19 mouse cellular contexts compared by ENCODE assay signal in genomic region chr12:14063276-14063675, GRCm38 (mm10).
DNase-seq lines count a peak whose midpoint lies in the region; TF ChIP-seq lines count a peak whose summit lies in the region.
"Had no signal": no experiment of that assay in that cellular context is flagged by ENCODE, and none has a peak within 500 bp of the region (broad histone marks: within the 10 kb centered on the region; RNA-seq: fewer than 3 reads in every experiment).

No protein-coding gene starts in this region.

- H3K4me3 ChIP-seq in MEL (ENCODE audit: control insufficient read depth in 1 of 2, insufficient read depth in 1 of 2, low read depth in 2 of 2, low read length in 2 of 2): no peak overlapping the region

- DNase-seq in MEL (ENCODE audit: low read depth, low spot score): peak; percentile 71
- peak; percentile 1 for DNase-seq in MEL-GATA-1-ER (ENCODE audit: extremely low read depth, low read depth)
- no peak for DNase-seq in kidney, adult 9 months
- DNase-seq in kidney, postnatal 4 days: no peak
- DNase-seq: adrenal gland, adult 2 months; adrenal gland, adult 8-10 months; adrenal gland, postnatal 10 days; adrenal gland, postnatal 14 days; adrenal gland, postnatal 25 days; adrenal gland, postnatal 36 days; B cell, adult 2 months; cerebellum, adult 11 months; cerebellum, adult 11-12 months; cerebellum, adult 18-20 months; cerebellum, adult 2 months; cerebellum, adult 8-10 months had no signal

- H3K4me1 ChIP-seq in MEL (ENCODE audit: control insufficient read depth in 1 of 2, insufficient read depth in 2 of 2, low read length in 2 of 2): no peaks in the 10 kb centered on the region; a peak in 1 of 4 replicates

- no peak for TF ChIP-seq POLR2A in MEL (IDR thresholded peaks at IDR 0.05; ENCODE audit: control insufficient read depth in 1 of 2, insufficient read depth in 1 of 2, low read depth in 1 of 2, low read length in 2 of 2, poor library complexity in 1 of 2)

- H3K27me3 ChIP-seq in MEL (ENCODE audit: control insufficient read depth in 1 of 2, insufficient read depth in 2 of 2, low read length in 2 of 2): no peaks in the 10 kb centered on the region
- H3K27me3 ChIP-seq: CH12.LX, Patski had no signal

- no peak for TF ChIP-seq RAD21 in MEL (IDR thresholded peaks at IDR 0.05; ENCODE audit: low read depth, low read length)

- H3K79me2 ChIP-seq in MEL (ENCODE audit: control insufficient read depth, insufficient read depth, low read length, poor library complexity): no peaks in the 10 kb centered on the region

- H3K9me3 ChIP-seq in MEL (replicated peaks; ENCODE audit: insufficient read depth, low read length): no peaks in the 10 kb centered on the region

- TF ChIP-seq CTCF in MEL (IDR thresholded peaks at IDR 0.05 in 2 of 3, conservative IDR thresholded peaks at IDR 0.05 in 1 of 3; ENCODE audit: control insufficient read depth in 1 of 3, insufficient read depth in 1 of 3, low read depth in 2 of 3, low read length in 3 of 3, poor library complexity in 1 of 3, severe bottlenecking in 1 of 3): no peak

- TF ChIP-seq EP300 in MEL (IDR thresholded peaks at IDR 0.05; ENCODE audit: low read depth in 1 of 2, low read length in 2 of 2): peak; percentile 74 to 76

- H3K27ac ChIP-seq in MEL (ENCODE audit: control insufficient read depth, low read depth, low read length): no peak overlapping the region

- H3K9ac ChIP-seq in MEL (ENCODE audit: control insufficient read depth, low read depth, low read length, poor library complexity, severe bottlenecking): no peak overlapping the region

- peaks cover 0 to 8% of the 10 kb centered on the region in 2 experiments; a peak in 2 of 4 replicates for H3K36me3 ChIP-seq in MEL (ENCODE audit: control insufficient read depth in 1 of 2, insufficient read depth in 2 of 2, low read length in 2 of 2)
- H3K36me3 ChIP-seq: G1E had no signal

TF ChIP-seq in MEL, 35 proteins besides CTCF, POLR2A, EP300 and RAD21:
- peak; percentile 71 for TF ChIP-seq GATA1 (IDR thresholded peaks at IDR 0.05; ENCODE audit: low read depth, low read length)
- no peak for TF ChIP-seq GABPA (IDR thresholded peaks at IDR 0.05; ENCODE audit: low read depth, low read length)
- no peak for TF ChIP-seq TBP (IDR thresholded peaks at IDR 0.05; ENCODE audit: low read depth, low read length)
- no peak for TF ChIP-seq SIN3A (IDR thresholded peaks at IDR 0.05; ENCODE audit: low read length)
- no peak for TF ChIP-seq MEF2A (IDR thresholded peaks at IDR 0.05; ENCODE audit: extremely low read depth, insufficient replicate concordance, low read depth, low read length, poor library complexity, severe bottlenecking)
- TF ChIP-seq NRF1 (IDR thresholded peaks at IDR 0.05; ENCODE audit: insufficient read depth, low read depth, low read length, poor library complexity, severe bottlenecking): no peak
- no peak for TF ChIP-seq SMC3 (IDR thresholded peaks at IDR 0.05; ENCODE audit: low read depth, low read length)
- TF ChIP-seq ETS1 (IDR thresholded peaks at IDR 0.05; ENCODE audit: low read depth, low read length): peak; percentile 21; the same call in 1 of the 2 replicates
- no peak for TF ChIP-seq ZNF384 (IDR thresholded peaks at IDR 0.05; ENCODE audit: low read depth, low read length)
- TF ChIP-seq MYC (IDR thresholded peaks at IDR 0.05; ENCODE audit: low read depth, low read length): no peak
- TF ChIP-seq USF1 (IDR thresholded peaks at IDR 0.05; ENCODE audit: low read depth, low read length): no peak
- no peak for TF ChIP-seq MXI1 (IDR thresholded peaks at IDR 0.05; ENCODE audit: low read depth, low read length)
- 0 out of 2 replicates have a peak, but pooled peaks have one; percentile 40 for TF ChIP-seq RCOR1 (IDR thresholded peaks at IDR 0.05; ENCODE audit: low read depth, low read length)
- peak; percentile 23; the same call in 1 of the 2 replicates for TF ChIP-seq TCF12 (IDR thresholded peaks at IDR 0.05; ENCODE audit: low read depth, low read length)
- TF ChIP-seq ZC3H11A (IDR thresholded peaks at IDR 0.05; ENCODE audit: low read depth, low read length): no peak
- peak; percentile 21 for TF ChIP-seq TAL1 (IDR thresholded peaks at IDR 0.05; ENCODE audit: low read length)
- no peak for TF ChIP-seq ELF1 (IDR thresholded peaks at IDR 0.05; ENCODE audit: low read depth, low read length)
- no peak for TF ChIP-seq MAFK (IDR thresholded peaks at IDR 0.05; ENCODE audit: borderline replicate concordance, low read depth, low read length)
- TF ChIP-seq HCFC1 (IDR thresholded peaks at IDR 0.05; ENCODE audit: low read depth, low read length): no peak
- TF ChIP-seq UBTF (IDR thresholded peaks at IDR 0.05; ENCODE audit: borderline replicate concordance, insufficient read depth, low read depth, low read length): no peak
- no peak for TF ChIP-seq POLR2AphosphoS2 (IDR thresholded peaks at IDR 0.05; ENCODE audit: low read length)
- no peak for TF ChIP-seq NELFE (IDR thresholded peaks at IDR 0.05; ENCODE audit: low read depth, low read length)
- no peak for TF ChIP-seq MAX (IDR thresholded peaks at IDR 0.05; ENCODE audit: low read length)
- no peak for TF ChIP-seq MYB (IDR thresholded peaks at IDR 0.05; ENCODE audit: low read depth, low read length)
- TF ChIP-seq BHLHE40 (IDR thresholded peaks at IDR 0.05; ENCODE audit: borderline replicate concordance, low read depth, low read length): no peak

Comparison
In these comparisons a context has a peak if more than half of its experiments do, and no peak if none do; other contexts are left out.
1. DNase-seq: peak in MEL (single experiment) and MEL-GATA-1-ER (single experiment); none in kidney, adult 9 months (single experiment) and kidney, postnatal 4 days (0 of 2).